In genomic region chr4:83522066-83522465, GRCm38 (mm10) we compare ENCODE assay signal across 27 mouse cellular contexts. TPM values are rescaled to one million over a fixed set of nuclear protein-coding genes. Genes with fewer than 3 reads are reported as not detected.
DNase-seq lines count a peak whose midpoint lies in the region.
"Had no signal": no experiment of that assay in that cellular context is flagged by ENCODE, and none has a peak within 500 bp of the region (broad histone marks: within the 10 kb centered on the region; RNA-seq: fewer than 3 reads in every experiment).

No protein-coding gene starts in this region.

- WGBS in heart, embryonic 10.5 days: 63% methylated on average over 5 of the region's 5 CpGs

- H3K4me1 ChIP-seq in heart, embryonic 10.5 days: peaks cover 9% of the 10 kb centered on the region; the same call in 1 of the 2 replicates

- no peak overlapping the region for H3K4me3 ChIP-seq in heart, embryonic 10.5 days
- H3K4me3 ChIP-seq: heart, embryonic 12.5 days; hindbrain, embryonic 15.5 days; intestine, embryonic 15.5 days; midbrain, embryonic 15.5 days; neural tube, embryonic 13.5 days; stomach, embryonic 15.5 days had no signal

- H3K27me3 ChIP-seq in heart, embryonic 10.5 days (ENCODE audit: insufficient read depth, poor library complexity, severe bottlenecking): no peaks in the 10 kb centered on the region
- H3K27me3 ChIP-seq: heart, embryonic 12.5 days; hindbrain, embryonic 15.5 days; intestine, embryonic 15.5 days; midbrain, embryonic 15.5 days; neural tube, embryonic 13.5 days; stomach, embryonic 15.5 days had no signal

- DNase-seq in embryo, embryonic 10 days (ENCODE audit: low spot score): peak; percentile 28
- no peak for DNase-seq in embryo, embryonic 9.5 days (ENCODE audit: extremely low spot score)
- DNase-seq in heart, embryonic 10.5 days (ENCODE audit: low spot score): peak; percentile 41
- no peak for DNase-seq in heart, adult 18-20 months
- DNase-seq in retina, postnatal 1 day: peak; percentile 40
- no peak for DNase-seq in retina, embryonic 14.5 days (ENCODE audit: low spot score)
- no peak for DNase-seq in left cerebral cortex, adult 18-20 months (ENCODE audit: low spot score in 2 of 2)
- no peak for DNase-seq in gastrocnemius, adult 8-10 months (ENCODE audit: low spot score in 2 of 2)
- DNase-seq: adrenal gland, adult 8-10 months; cerebellum, adult 8-10 months; cerebellum, postnatal 25 days; gastrocnemius, postnatal 10 days; heart, postnatal 4 days; kidney, adult 2 months; kidney, postnatal 4 days; liver; lung, adult 2 months; lung, postnatal 14 days; right cerebral cortex, postnatal 25 days had no signal

- no peaks in the 10 kb centered on the region for H3K36me3 ChIP-seq in heart, embryonic 10.5 days
- H3K36me3 ChIP-seq: G1E; heart, embryonic 12.5 days; hindbrain, embryonic 15.5 days; intestine, embryonic 15.5 days; midbrain, embryonic 15.5 days; neural tube, embryonic 13.5 days; stomach, embryonic 15.5 days had no signal

- no peaks in the 10 kb centered on the region for H3K9me3 ChIP-seq in heart, embryonic 10.5 days
- H3K9me3 ChIP-seq: G1E; heart, embryonic 12.5 days; hindbrain, embryonic 15.5 days; intestine, embryonic 15.5 days; midbrain, embryonic 15.5 days; neural tube, embryonic 13.5 days; stomach, embryonic 15.5 days had no signal

- H3K27ac ChIP-seq in heart, embryonic 10.5 days: no peak overlapping the region
- H3K27ac ChIP-seq: hindbrain, embryonic 15.5 days; intestine, embryonic 15.5 days; liver, embryonic 14.5 days; midbrain, embryonic 15.5 days; neural tube, embryonic 13.5 days; stomach, embryonic 15.5 days had no signal

RNA-seq across cellular contexts. Expression of gene Ccdc171, which starts 3.3 kb away (rescaled TPM):
- polyA plus RNA-seq in heart, embryonic 10.5 days (2016; fragmentation: Nextera tagmentation; extraction: Ambion mirVana): 3.3 and 4.0 TPM in 2 replicates
- 1 to 10 TPM in 1 of 2 experiments, under 1 TPM in 1; 0.52 to 1.2 TPM for total RNA-seq in heart, adult 18-20 months (2021)
- total RNA-seq in left cerebral cortex, adult 18-20 months (2021): 1 to 10 TPM; 4.9 to 5.8 TPM
- under 1 TPM; 0.29 to 0.61 (median 0.40) TPM for total RNA-seq in gastrocnemius, adult 8-10 months (2022)

RNA-seq across cellular contexts. Expression of gene Psip1, which starts 35.8 kb away (rescaled TPM):
- polyA plus RNA-seq in heart, embryonic 10.5 days (2016; fragmentation: Nextera tagmentation; extraction: Ambion mirVana): 96.6 and 148 TPM in 2 replicates
- 10 to 100 TPM; 17.5 to 21.6 TPM for total RNA-seq in heart, adult 18-20 months (2021)
- 100 to 1,000 TPM; 207 to 210 TPM for total RNA-seq in left cerebral cortex, adult 18-20 months (2021)
- 10 to 100 TPM; 13.3 to 16.7 (median 15.2) TPM for total RNA-seq in gastrocnemius, adult 8-10 months (2022)

Comparison
In these comparisons a context has a peak if more than half of its experiments do, and no peak if none do; other contexts are left out.
1. DNase-seq: peak in embryo, embryonic 10 days (single experiment), heart, embryonic 10.5 days (single experiment) and retina, postnatal 1 day (single experiment); none in embryo, embryonic 9.5 days (single experiment), heart, adult 18-20 months (0 of 2), retina, embryonic 14.5 days (single experiment), left cerebral cortex, adult 18-20 months (0 of 2) and gastrocnemius, adult 8-10 months (0 of 2).
2. RNA of gene Psip1, which starts 35.8 kb away (total RNA-seq): 207 to 210 TPM in left cerebral cortex, adult 18-20 months; 17.5 to 21.6 TPM in heart, adult 18-20 months and 13.3 to 16.7 TPM in gastrocnemius, adult 8-10 months; every median in the first group is over 4 times any median in the second.